Comparison of ENCODE assay signal across 18 mouse cellular contexts in the genomic region with DNA sequence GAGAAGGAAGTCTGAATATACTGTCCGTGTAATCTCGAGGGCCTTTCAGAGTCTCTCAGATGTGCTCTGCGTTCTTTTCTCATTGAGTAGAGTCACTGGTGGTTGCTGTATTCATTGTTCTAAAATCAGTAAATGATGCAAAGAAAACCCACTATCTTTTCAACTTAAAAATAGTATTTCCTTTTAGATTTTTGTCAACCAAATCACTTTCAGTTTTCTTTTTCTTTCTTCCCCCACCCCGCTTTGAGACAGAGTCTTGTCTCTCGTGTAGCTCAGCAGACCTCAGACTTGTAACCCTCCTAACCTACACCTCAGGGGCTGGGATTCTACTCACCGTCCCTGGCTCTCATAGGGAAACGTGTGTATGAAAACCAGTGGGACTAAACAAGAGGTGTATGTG.
DNase-seq lines count a peak whose midpoint lies in the region; ATAC-seq and TF ChIP-seq lines count a peak whose summit lies in the region.
"Had no signal": no experiment of that assay in that cellular context is flagged by ENCODE, and none has a peak within 500 bp of the region (broad histone marks: within the 10 kb centered on the region; RNA-seq: fewer than 3 reads in every experiment).

No protein-coding gene starts in this region.

- no peak overlapping the region for H3K4me3 ChIP-seq in kidney, embryonic 15.5 days (replicated peaks)
- no peak overlapping the region for H3K4me3 ChIP-seq in hindbrain, embryonic 10.5 days
- H3K4me3 ChIP-seq in hindbrain, postnatal 0 days (ENCODE audit: low read length), result no peak overlapping the region
- H3K4me3 ChIP-seq: embryonic facial prominence, embryonic 15.5 days; midbrain, embryonic 15.5 days had no signal

- no peaks in the 10 kb centered on the region for H3K27me3 ChIP-seq in kidney, embryonic 15.5 days
- H3K27me3 ChIP-seq in hindbrain, embryonic 10.5 days (ENCODE audit: insufficient read depth, poor library complexity, severe bottlenecking), result no peaks in the 10 kb centered on the region
- H3K27me3 ChIP-seq in hindbrain, postnatal 0 days (ENCODE audit: insufficient read depth, low read length), result no peaks in the 10 kb centered on the region
- H3K27me3 ChIP-seq: embryonic facial prominence, embryonic 15.5 days; midbrain, embryonic 15.5 days had no signal

- H3K27ac ChIP-seq in kidney, embryonic 15.5 days, result peak overlapping the region; percentile 49
- H3K27ac ChIP-seq in hindbrain, embryonic 10.5 days, result no peak overlapping the region
- no peak overlapping the region for H3K27ac ChIP-seq in hindbrain, postnatal 0 days
- H3K27ac ChIP-seq: embryonic facial prominence, embryonic 15.5 days; midbrain, embryonic 15.5 days had no signal

- no peak overlapping the region for H3K9ac ChIP-seq in kidney, embryonic 15.5 days
- H3K9ac ChIP-seq in hindbrain, postnatal 0 days (replicated peaks; ENCODE audit: low read length), result no peak overlapping the region
- H3K9ac ChIP-seq: embryonic facial prominence, embryonic 15.5 days; midbrain, embryonic 15.5 days had no signal

- H3K4me1 ChIP-seq in kidney, embryonic 15.5 days, result no peaks in the 10 kb centered on the region; the same call in 1 of the 2 replicates
- H3K4me1 ChIP-seq in hindbrain, embryonic 10.5 days (replicated peaks), result peaks cover 9% of the 10 kb centered on the region; the same call in 1 of the 2 replicates
- no peaks in the 10 kb centered on the region for H3K4me1 ChIP-seq in hindbrain, postnatal 0 days (ENCODE audit: insufficient read depth, low read length)
- H3K4me1 ChIP-seq: midbrain, embryonic 15.5 days had no signal

- H3K4me2 ChIP-seq in kidney, embryonic 15.5 days, result no peak overlapping the region
- H3K4me2 ChIP-seq in hindbrain, postnatal 0 days (ENCODE audit: low read depth, low read length), result no peak overlapping the region
- H3K4me2 ChIP-seq: embryonic facial prominence, embryonic 15.5 days; heart, embryonic 11.5 days; midbrain, embryonic 15.5 days had no signal

- no peak for DNase-seq in kidney, adult 11 months
- peak; percentile 13 for DNase-seq in thymus, postnatal 0 days (ENCODE audit: low spot score)
- DNase-seq in thymus, postnatal 14 days, result no peak
- no peak for DNase-seq in hindbrain, embryonic 10.5 days (ENCODE audit: low spot score)
- no peak for DNase-seq in right cerebral cortex, postnatal 36 days (ENCODE audit: low spot score in 2 of 2)
- DNase-seq in hindbrain, postnatal 0 days (ENCODE audit: low spot score), result no peak
- DNase-seq: adrenal gland, postnatal 14 days; cerebellum, adult 2 months; gastrocnemius, postnatal 25 days; kidney, adult 18-20 months; kidney, postnatal 25 days; layer of hippocampus, adult 9-11 months; thymus, adult 18-20 months had no signal

- no peak for TF ChIP-seq CTCF in hindbrain, postnatal 0 days (IDR thresholded peaks at IDR 0.05; ENCODE audit: low read depth)

- no peaks in the 10 kb centered on the region for H3K9me3 ChIP-seq in kidney, embryonic 15.5 days (replicated peaks)
- no peaks in the 10 kb centered on the region for H3K9me3 ChIP-seq in hindbrain, embryonic 10.5 days
- H3K9me3 ChIP-seq in hindbrain, postnatal 0 days (ENCODE audit: low read length), result no peaks in the 10 kb centered on the region
- H3K9me3 ChIP-seq: embryonic facial prominence, embryonic 15.5 days; midbrain, embryonic 15.5 days had no signal

- WGBS in kidney, embryonic 15.5 days, result 67% methylated on average over 7 of the region's 7 CpGs
- 81% methylated on average over 7 of the region's 7 CpGs for WGBS in hindbrain, embryonic 10.5 days
- WGBS in hindbrain, postnatal 0 days, result 79% methylated on average over 7 of the region's 7 CpGs

- ATAC-seq in kidney, embryonic 15.5 days (replicated peaks; ENCODE audit: low FRiP score), result no peak
- ATAC-seq in neutrophil, adult 5-6 weeks (ENCODE audit: extremely low read depth, insufficient number of reproducible peaks, low FRiP score, poor library complexity, severe bottlenecking), result peak; percentile 11; the same call in 1 of the 2 replicates
- ATAC-seq in hindbrain, postnatal 0 days, result no peak
- ATAC-seq: midbrain, embryonic 15.5 days had no signal

- no peaks in the 10 kb centered on the region for H3K36me3 ChIP-seq in kidney, embryonic 15.5 days
- H3K36me3 ChIP-seq in hindbrain, embryonic 10.5 days, result no peaks in the 10 kb centered on the region
- H3K36me3 ChIP-seq in hindbrain, postnatal 0 days (ENCODE audit: insufficient read depth, low read length), result no peaks in the 10 kb centered on the region
- H3K36me3 ChIP-seq: embryonic facial prominence, embryonic 15.5 days; midbrain, embryonic 15.5 days had no signal
